Mouse (Mus musculus) hindbrain, embryonic 16.5 days (tissue): ENCODE results near the gene Ror2. TPM values are rescaled to one million over a fixed set of nuclear protein-coding genes. Genes with fewer than 3 reads are reported as not detected.

Experiments used
- ATAC-seq: fragments of 200-750 bp; cut with Nextera tagmentation; 2 replicates; pipeline ENCODE4 v1.8.0; 2017; ENCODE audit warnings: moderate TSS enrichment, moderate library complexity
- H3K27ac ChIP-seq: fragments of 300-500 bp; sonication (generic); 2 replicates; pipeline ENCODE4 v1.5.1; 2014; ENCODE audit warnings: low read depth, mild to moderate bottlenecking, control low read depth, low read length, moderate library complexity
- H3K27me3 ChIP-seq: fragments of 300-500 bp; sonication (generic); replicated peaks from 2 replicates; pipeline ENCODE4 v1.6.1; 2014; ENCODE audit warnings: low read length; ENCODE audit not compliant: control insufficient read depth, insufficient read depth
- H3K36me3 ChIP-seq: fragments of 300-500 bp; sonication (generic); 2 replicates; pipeline ENCODE4 v1.6.1; 2014; ENCODE audit warnings: mild to moderate bottlenecking, low read length, moderate library complexity, mixed read lengths; ENCODE audit not compliant: control insufficient read depth, insufficient read depth
- H3K4me1 ChIP-seq: fragments of 300-500 bp; sonication (generic); 2 replicates; pipeline ENCODE4 v1.6.1; 2014; ENCODE audit warnings: low read depth, low read length; ENCODE audit not compliant: control insufficient read depth, insufficient read depth
- H3K4me2 ChIP-seq: fragments of 300-500 bp; sonication (generic); 2 replicates; pipeline ENCODE4 v1.6.1; 2014; ENCODE audit warnings: mild to moderate bottlenecking, low read length, control low read depth, moderate library complexity
- H3K4me3 ChIP-seq: fragments of 300-500 bp; sonication (generic); 2 replicates; pipeline ENCODE4 v1.5.1; 2014; ENCODE audit warnings: mild to moderate bottlenecking, low read length, control low read depth, moderate library complexity
- H3K9ac ChIP-seq: fragments of 300-500 bp; sonication (generic); 2 replicates; pipeline ENCODE4 v1.6.1; 2014; ENCODE audit warnings: low read depth, mild to moderate bottlenecking, control low read depth, low read length, moderate library complexity
- H3K9me3 ChIP-seq: fragments of 300-500 bp; sonication (generic); 2 replicates; pipeline ENCODE4 v1.6.1; 2014; ENCODE audit warnings: mild to moderate bottlenecking, low read length, moderate library complexity; ENCODE audit not compliant: control insufficient read depth
- WGBS: fragments of 180-500 bp; shearing (Covaris S2); extraction: QIAGEN DNeasy Blood & Tissue Kit; methylation state at CpG from one replicate; pipeline ENCODE4 v1.1.7; 2014; 5-methylcytosine and 5-hydroxymethylcytosine counted together
- polyA plus RNA-seq: library from polyadenylated mRNA; unstranded; fragments of >200 nt; fragmentation: Nextera tagmentation; extraction: Ambion mirVana; gene quantifications from 2 replicates; pipeline ENCODE4 v1.2.1, GENCODE M21; 2015

Ror2 gene
- polyA plus RNA-seq, 1 experiment from 2014 or later = 2.2 TPM

GRCm38 (mm10) chr13:53075006-53075405, 210.9 kb downstream of the Ror2 start:
- H3K9me3 ChIP-seq = no peaks in the 10 kb centered on the region
- no peak overlapping the region for H3K4me2 ChIP-seq
- H3K36me3 ChIP-seq = no peaks in the 10 kb centered on the region
- H3K27ac ChIP-seq = no peak overlapping the region
- H3K9ac ChIP-seq = no peak overlapping the region
- no peak for ATAC-seq
- peaks cover 10% of the 10 kb centered on the region for H3K4me1 ChIP-seq
- WGBS = 58% methylated on average over 5 of the region's 5 CpGs
- H3K4me3 ChIP-seq = no peak overlapping the region
- no peaks in the 10 kb centered on the region for H3K27me3 ChIP-seq

GRCm38 (mm10) chr13:53069076-53069690, 216.7 kb downstream of the Ror2 start:
- H3K27ac ChIP-seq = no peak overlapping the region
- H3K9me3 ChIP-seq = no peaks in the 10 kb centered on the region
- H3K9ac ChIP-seq = no peak overlapping the region
- no peak overlapping the region for H3K4me2 ChIP-seq
- H3K4me1 ChIP-seq = no peaks in the 10 kb centered on the region; the same call in 1 of the 2 replicates
- H3K4me3 ChIP-seq = no peak overlapping the region
- 66% methylated on average over 22 of the region's 22 CpGs for WGBS
- ATAC-seq = no peak
- H3K36me3 ChIP-seq = no peaks in the 10 kb centered on the region
- no peaks in the 10 kb centered on the region for H3K27me3 ChIP-seq

GRCm38 (mm10) chr13:53068461-53068860, 217.5 kb downstream of the Ror2 start:
- ATAC-seq = no peak

GRCm38 (mm10) chr13:53067949-53068348, 218.0 kb downstream of the Ror2 start:
- no peaks in the 10 kb centered on the region for H3K27me3 ChIP-seq
- no peaks in the 10 kb centered on the region; the same call in 1 of the 2 replicates for H3K4me1 ChIP-seq
- no peaks in the 10 kb centered on the region for H3K36me3 ChIP-seq
- no peak overlapping the region for H3K9ac ChIP-seq
- H3K4me3 ChIP-seq = no peak overlapping the region
- no peaks in the 10 kb centered on the region for H3K9me3 ChIP-seq
- ATAC-seq = no peak
- 70% methylated on average over 11 of the region's 11 CpGs for WGBS
- H3K27ac ChIP-seq = no peak overlapping the region
- H3K4me2 ChIP-seq = no peak overlapping the region

More at GRCm38 (mm10) chr13:53068461-53068860, 217.5 kb downstream of the Ror2 start:
- Histone ChIP-seq H3K4me1 (no peaks in the 10 kb centered on the region; the same call in 1 of the 2 replicates), H3K9me3 (no peaks in the 10 kb centered on the region), H3K36me3 (no peaks in the 10 kb centered on the region), H3K9ac (no peak overlapping the region), H3K4me3 (no peak overlapping the region), H3K27ac (no peak overlapping the region), H3K4me2 (no peak overlapping the region), H3K27me3 (no peaks in the 10 kb centered on the region)
- whole genome bisulfite sequencing = 54% methylated on average over 8 of the region's 8 CpGs

- WGBS = 87% methylated on average over 11 of the region's 11 CpGs
- no peaks in the 10 kb centered on the region for H3K9me3 ChIP-seq
- no peak overlapping the region for H3K4me2 ChIP-seq
- no peaks in the 10 kb centered on the region for H3K36me3 ChIP-seq
- ATAC-seq = no peak
- no peak overlapping the region for H3K9ac ChIP-seq
- no peak overlapping the region for H3K4me3 ChIP-seq
- no peaks in the 10 kb centered on the region for H3K27me3 ChIP-seq
- H3K27ac ChIP-seq = no peak overlapping the region
- no peaks in the 10 kb centered on the region; the same call in 1 of the 2 replicates for H3K4me1 ChIP-seq
Measured at GRCm38 (mm10) chr13:53065122-53065521, 220.8 kb downstream of the Ror2 start.

- WGBS = 52% methylated on average over 1 of the region's 1 CpGs
- no peaks in the 10 kb centered on the region; the same call in 1 of the 2 replicates for H3K4me1 ChIP-seq
- H3K27ac ChIP-seq = no peak overlapping the region
- H3K9me3 ChIP-seq = no peaks in the 10 kb centered on the region
- H3K9ac ChIP-seq = no peak overlapping the region
- H3K4me3 ChIP-seq = no peak overlapping the region
- no peaks in the 10 kb centered on the region for H3K27me3 ChIP-seq
- H3K36me3 ChIP-seq = no peaks in the 10 kb centered on the region
- ATAC-seq = no peak
- H3K4me2 ChIP-seq = no peak overlapping the region
Measured at GRCm38 (mm10) chr13:53064681-53065080, 221.2 kb downstream of the Ror2 start.

Other genes with a start within 250 kb of the Ror2 start
- gene Sptlc1, start 91.3 kb upstream of the Ror2 start, polyA plus RNA-seq = 27.2 and 28.0 TPM in 2 replicates
- gene Msx2, start 186.9 kb upstream of the Ror2 start, polyA plus RNA-seq = 2.4 and 2.8 TPM in 2 replicates